Mouse (Mus musculus) left cerebral cortex, postnatal 4 days (tissue): ENCODE data around the gene Rcn2. TPM values are rescaled to one million over a fixed set of nuclear protein-coding genes. Genes with fewer than 3 reads are reported as not detected.

Source experiments
- DNase-seq: peaks from one replicate; pipeline ENCODE4 v3.0.0-alpha.2; 2022
- intact Hi-C: fragments of 180-260 bp; cut with DNase I; formaldehyde crosslinking; loops from one replicate; pipeline ENCODE4 v1.15.1; 2025
- total RNA-seq, 2 experiments: library from RNA; stranded (reverse); gene quantifications; 2 replicates each; pipeline ENCODE4 v1.2.3; 2021

Gene Rcn2
- total RNA-seq, 2 experiments from 2014 or later, result 94.0 to 102 TPM

DNA sequence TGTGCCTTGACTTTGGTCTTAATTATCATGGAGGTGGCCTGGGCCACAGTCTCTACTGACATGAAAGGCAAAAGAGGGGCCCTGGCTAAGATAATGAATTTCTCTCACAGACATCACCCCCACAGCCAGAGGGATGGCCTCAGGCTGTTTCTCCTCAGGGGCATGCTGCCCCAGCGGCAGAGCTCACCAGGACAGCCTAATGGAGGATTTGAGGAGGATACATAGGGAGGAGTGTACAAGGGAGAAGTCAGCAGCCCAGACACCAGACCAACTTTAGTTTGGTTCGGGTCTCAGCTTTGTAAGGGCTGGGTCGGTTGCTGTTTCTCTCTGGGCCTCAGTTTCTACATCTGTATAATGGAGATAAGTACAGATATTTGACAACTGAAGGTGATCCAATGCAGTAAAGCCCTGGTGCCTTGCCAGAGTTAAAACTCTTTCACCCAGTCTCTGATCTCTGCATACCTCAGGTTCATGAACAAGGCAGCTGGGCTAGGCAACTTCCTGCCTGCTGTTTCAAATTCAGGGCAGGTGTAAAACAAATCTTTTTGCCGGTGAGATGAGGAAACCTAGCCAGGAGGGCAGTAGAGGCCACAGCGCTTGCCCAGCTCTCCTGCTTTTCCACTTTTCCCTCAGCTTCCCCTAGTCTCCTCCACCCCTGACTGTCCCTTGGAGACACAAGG lies 49.0 kb downstream of the Rcn2 start:
- intact Hi-C loops, result loop anchor here (10.0 kb wide), 1 partner anchor 886 kb away; the partner anchor contains the start of gene Fbxo22
- no peak for DNase-seq

DNA sequence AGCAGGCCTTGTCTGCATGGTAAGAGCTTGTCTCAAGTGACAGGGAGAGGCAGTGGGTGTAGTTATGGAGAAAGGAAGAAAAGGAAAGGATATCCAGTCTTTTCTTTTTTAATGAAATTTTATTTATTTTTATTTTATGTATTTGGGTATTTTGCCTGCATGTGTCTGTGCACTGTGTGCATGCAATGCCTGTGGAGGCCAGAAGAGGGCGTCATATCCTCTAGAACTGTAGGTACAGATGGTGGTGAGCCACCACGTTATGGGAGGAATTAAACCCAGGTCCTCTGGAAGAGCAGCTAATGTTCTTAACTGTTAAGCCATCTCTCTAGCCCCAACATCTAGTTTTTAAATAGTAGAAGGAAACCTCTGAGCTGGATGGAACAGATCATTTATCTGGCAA lies 50.5 kb downstream of the Rcn2 start:
- intact Hi-C loops, result loop anchor here (10.0 kb wide), 1 partner anchor 887 kb away; the partner anchor contains the start of gene Fbxo22
- DNase-seq, result no peak

DNA sequence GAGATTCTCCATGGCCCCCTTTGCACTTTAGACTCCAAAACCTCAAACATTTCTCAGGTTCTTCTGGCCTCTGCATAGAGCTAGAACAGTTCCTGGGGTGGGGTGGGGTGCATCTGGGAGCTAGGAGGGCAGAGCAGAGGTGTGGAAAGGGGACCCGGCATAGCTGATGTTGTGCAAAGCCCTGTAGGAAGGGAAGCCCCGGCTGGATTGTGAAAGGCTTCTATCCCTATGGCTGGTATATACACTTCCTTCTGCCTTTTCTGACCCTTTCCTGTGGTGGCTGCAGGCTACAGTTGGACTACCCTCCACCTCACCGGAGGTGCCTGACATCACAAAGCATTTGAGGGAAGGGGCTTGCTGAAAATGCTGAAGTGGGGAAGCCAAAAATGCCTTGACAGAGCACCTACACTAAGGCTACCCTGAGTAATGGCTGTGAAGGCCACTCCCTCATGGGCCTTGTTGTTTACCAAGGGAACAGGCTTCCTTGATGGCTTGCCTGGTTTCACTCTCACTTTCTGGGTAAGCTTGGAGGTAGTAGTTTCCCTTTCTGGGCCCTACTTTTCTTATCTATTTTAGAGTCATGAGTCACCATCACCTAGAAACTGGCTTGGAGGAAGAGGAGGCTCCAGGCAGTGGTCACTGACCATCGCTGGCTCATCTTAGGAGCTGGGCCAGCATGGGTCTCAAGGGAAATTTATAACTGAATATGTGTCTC lies 56.1 kb downstream of the Rcn2 start:
- intact Hi-C loops, result loop anchor here (10.0 kb wide), 1 partner anchor 893 kb away; the partner anchor contains the start of gene Fbxo22
- no peak for DNase-seq

DNA sequence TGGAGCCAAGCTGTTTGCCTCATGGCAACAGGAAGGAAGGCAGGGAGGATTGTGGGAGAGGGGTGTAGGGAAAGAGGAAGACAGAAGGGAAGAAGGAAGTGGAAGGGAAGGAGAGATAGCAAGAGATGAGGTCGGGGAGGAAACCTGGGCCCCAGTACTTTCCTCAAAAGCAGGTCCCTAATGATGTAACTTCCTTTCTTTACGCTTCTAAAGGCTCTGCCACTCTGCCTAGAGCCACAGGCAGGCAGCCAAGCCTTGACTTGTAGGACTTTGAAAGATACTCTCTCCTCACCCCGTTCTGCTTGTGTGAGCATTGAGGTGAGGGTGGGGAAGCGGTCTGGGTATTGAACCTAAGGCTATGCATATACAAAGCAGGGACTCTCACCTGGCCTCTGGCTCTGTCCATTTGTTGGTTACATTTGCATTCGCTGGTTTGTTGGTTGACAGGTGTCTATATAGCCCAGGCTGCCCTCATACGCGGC lies 58.4 kb downstream of the Rcn2 start:
- intact Hi-C loops, result no loop called here
- DNase-seq, result no peak

DNA sequence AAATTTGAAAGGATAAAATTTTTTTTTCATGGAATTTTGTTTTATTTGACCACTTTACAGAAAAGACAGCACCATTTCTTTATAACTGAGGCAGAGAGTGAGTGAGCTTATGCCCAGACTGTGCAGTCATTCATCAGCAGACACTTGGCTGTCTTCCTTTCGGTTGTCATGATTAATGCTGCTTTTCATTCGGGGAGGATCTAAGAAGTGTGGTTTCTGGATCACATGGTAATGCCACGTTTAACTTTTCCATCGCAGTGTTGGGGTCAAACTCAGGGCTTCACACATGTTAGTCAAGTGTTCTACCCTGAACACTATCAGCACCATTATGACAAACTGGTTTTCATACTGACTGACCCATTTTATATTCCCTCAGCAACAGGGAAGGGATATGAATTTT lies 59.4 kb downstream of the Rcn2 start:
- intact Hi-C loops, result no loop called here

DNA sequence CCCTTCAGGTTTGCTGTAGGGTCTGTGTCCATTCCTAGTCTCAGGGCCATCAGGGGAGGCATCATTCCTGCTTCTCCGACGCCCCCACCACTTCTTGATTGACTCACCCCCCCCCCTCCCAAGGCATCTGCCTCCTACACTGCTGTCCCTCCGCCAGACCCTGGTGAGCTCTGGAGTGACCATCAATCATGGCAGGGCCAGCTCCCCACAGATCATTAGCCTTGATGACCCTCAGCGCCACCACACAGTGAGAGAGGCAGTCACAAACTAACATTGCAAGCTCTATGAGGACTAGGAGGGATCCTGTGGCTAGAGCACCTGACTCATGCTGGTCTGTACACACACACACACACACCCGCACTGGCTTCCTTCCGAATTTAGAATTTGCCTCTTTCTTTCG lies 63.3 kb downstream of the Rcn2 start:
- intact Hi-C loops, result no loop called here
- no peak for DNase-seq

More for the DNA sequence above, 59.4 kb downstream of the Rcn2 start:
- no peak for DNase-seq

DNA sequence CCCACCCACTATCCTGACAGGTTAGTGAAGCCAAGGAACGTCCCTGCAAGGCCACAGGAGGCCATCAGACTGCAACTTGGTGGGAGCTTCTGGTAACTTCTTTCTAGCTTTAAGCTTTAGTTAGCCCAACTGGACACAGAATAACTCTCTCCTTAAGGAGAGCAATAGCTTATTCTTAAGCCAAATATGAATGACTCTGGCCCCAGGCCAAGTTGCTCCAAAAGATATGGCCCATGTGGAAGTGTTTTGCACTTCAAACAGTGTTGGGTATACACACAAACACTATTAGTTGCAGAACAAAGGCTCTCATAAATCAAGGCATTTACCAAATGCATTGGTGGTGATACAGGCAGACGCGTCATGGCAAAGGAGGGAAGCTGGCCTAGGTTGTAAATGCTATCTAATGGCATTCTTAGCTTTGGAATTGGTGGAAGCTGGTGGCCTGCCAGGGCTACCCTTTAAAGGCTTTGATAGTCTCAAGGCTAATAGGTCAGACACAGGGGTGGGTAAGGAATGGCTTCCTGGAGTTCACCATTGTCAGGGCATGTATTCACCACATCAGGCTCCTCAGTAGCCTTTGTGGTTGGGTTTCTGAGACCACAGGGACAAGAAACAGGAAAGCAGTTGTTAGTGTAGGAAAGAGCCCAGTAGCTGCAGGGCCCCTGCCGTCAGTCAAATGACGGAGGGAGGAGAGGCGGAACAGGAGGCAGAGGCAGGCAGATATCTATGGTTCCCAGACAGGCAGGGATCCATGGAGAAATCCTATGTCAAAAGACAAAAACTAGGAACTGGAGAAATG lies 64.8 kb downstream of the Rcn2 start:
- intact Hi-C loops, result no loop called here
- DNase-seq, result no peak

DNA sequence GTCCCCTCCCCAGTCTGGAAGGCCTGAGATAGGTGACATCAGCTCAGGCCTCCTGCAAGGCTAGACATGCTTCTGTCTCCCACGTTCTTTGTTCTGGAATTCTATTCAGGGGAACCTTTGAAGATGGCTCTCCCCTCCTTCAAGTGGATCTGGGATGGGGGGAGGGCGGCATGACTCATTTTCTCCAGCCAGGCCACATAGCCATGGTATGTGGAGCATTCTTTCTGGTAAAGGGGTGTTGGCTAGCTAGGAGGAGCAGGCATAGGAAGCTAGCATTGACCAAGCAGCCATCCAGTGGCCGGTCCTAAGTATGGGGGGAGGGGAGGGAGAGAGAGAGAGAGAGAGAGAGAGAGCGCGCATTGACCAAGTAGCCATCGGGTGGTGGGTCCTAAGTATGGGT lies 65.9 kb downstream of the Rcn2 start:
- DNase-seq, result no peak
- intact Hi-C loops, result no loop called here

DNA sequence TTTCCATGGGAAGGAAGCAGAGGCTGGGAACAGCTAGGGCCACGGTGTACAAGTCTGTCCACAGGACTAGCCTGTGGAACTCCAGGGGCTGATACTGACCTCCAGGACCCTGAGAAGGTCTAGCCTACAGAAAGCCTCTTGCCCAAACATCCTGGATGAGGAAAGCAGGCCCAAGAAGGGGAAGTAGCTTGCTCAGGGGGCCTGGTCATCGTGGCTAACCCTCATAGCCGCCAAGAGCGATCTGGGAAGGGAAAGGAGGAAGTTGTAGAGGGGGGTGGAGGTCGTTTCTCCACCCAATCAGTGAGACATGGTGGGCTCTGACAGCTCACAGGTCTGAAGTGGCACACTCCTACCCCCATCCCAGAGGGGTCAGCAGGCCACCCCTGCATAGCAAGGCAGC lies 66.5 kb downstream of the Rcn2 start:
- no peak for DNase-seq
- intact Hi-C loops, result no loop called here

Other genes with a start within 250 kb of the Rcn2 start
- 10 to 100 TPM; 70.0 to 70.1 TPM for gene Scaper, start 103.7 kb upstream of the Rcn2 start, total RNA-seq
- gene 4930563M21Rik, start 31.3 kb upstream of the Rcn2 start, total RNA-seq, result not detected
- gene Pstpip1, start 48.1 kb downstream of the Rcn2 start, total RNA-seq, result 1 to 10 TPM; 1.0 to 1.2 TPM
- 100 to 1,000 TPM; 238 to 243 TPM for gene Tspan3, start 123.6 kb downstream of the Rcn2 start, total RNA-seq